Mouse (Mus musculus): Measurements from ENCODE around the gene Kidins220.

DNA sequence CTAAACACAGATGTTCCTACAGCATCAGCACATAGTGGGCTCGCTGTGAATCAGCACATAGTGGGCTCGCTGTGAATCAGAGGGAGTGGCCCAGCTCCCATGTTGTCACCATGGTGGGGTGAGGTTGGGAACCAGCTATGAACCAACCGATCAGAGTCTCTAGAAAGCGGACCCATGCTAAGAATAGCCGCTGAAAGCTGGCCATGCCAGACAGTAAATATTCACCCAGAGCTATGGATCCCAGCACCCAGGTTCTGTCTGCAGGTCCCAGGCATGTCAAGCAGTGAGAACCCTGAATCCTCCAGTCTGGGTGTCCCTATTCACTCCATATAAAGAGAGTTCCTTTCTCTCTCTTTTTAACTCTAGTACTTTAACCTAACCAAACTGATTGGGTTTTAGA is 49.4 kb upstream of the Kidins220 start:
- TF ChIP-seq CTCF (IDR thresholded peaks at IDR 0.05; ENCODE audit: insufficient read depth, low read depth, low read length) = no peak
- TF ChIP-seq POLR2A (IDR thresholded peaks at IDR 0.05; ENCODE audit: insufficient read depth, low read depth, low read length) = no peak
